In genomic region chr16:32176896-32177686, GRCm38 (mm10) we compare ENCODE assay signal across 9 mouse cellular contexts. TPM values are rescaled to one million over a fixed set of nuclear protein-coding genes. Genes with fewer than 3 reads are reported as not detected.
A peak's percentile ranks its signal among the peaks of the same experiment; 100 is the strongest.
DNase-seq lines count a peak whose midpoint lies in the region.
"Had no signal": no experiment of that assay in that cellular context is flagged by ENCODE, and none has a peak within 500 bp of the region (broad histone marks: within the 10 kb centered on the region; RNA-seq: fewer than 3 reads in every experiment).

No protein-coding gene starts in this region.

- DNase-seq in adrenal gland, postnatal 10 days = peak; percentile 15
- no peak for DNase-seq in adrenal gland, adult 18-20 months (ENCODE audit: low spot score in 2 of 2)
- DNase-seq in CD8-positive naive resting alpha-beta T cell, adult 2 months (ENCODE audit: low read depth in 2 of 2, low spot score in 2 of 2) = peak; percentile 35 to 44
- peak; percentile 38 for DNase-seq in heart, adult 8-10 months (ENCODE audit: low spot score)
- DNase-seq in liver = peak; percentile 62
- peak; percentile 52 to 59 for DNase-seq in natural killer cell, adult 2 months (ENCODE audit: low spot score in 2 of 2)
- no peak for DNase-seq in left cerebral cortex, adult 18-20 months (ENCODE audit: low spot score in 2 of 2)
- no peak for DNase-seq in embryo, embryonic 10 days (ENCODE audit: low spot score)

RNA-seq across cellular contexts. Expression of gene Bex6, which starts 2.5 kb away (rescaled TPM):
- not detected for total RNA-seq in adrenal gland, postnatal 10 days (2021)
- total RNA-seq in adrenal gland, adult 18-20 months (2021) = not detected
- not detected for total RNA-seq in heart, adult 8-10 months (2022)
- not detected for total RNA-seq in left cerebral cortex, adult 18-20 months (2021)
- total RNA-seq: left cerebral cortex, postnatal 25 days had no signal

RNA-seq across cellular contexts. Expression of gene Nrros, which starts 11.7 kb away (rescaled TPM):
- 10 to 100 TPM; 11.0 to 16.4 TPM for total RNA-seq in adrenal gland, postnatal 10 days (2021)
- total RNA-seq in adrenal gland, adult 18-20 months (2021) = 1 to 10 TPM; 4.6 to 7.4 TPM
- total RNA-seq in heart, adult 8-10 months (2022) = 1 to 10 TPM; 3.5 to 4.6 (median 3.5) TPM
- total RNA-seq in left cerebral cortex, adult 18-20 months (2021) = 1 to 10 TPM; 6.8 to 8.5 TPM

Comparison
In these comparisons a context has a peak if more than half of its experiments do, and no peak if none do; other contexts are left out.
1. DNase-seq: peak in adrenal gland, postnatal 10 days (single experiment), CD8-positive naive resting alpha-beta T cell, adult 2 months (2 of 2), heart, adult 8-10 months (single experiment), liver (single experiment) and natural killer cell, adult 2 months (2 of 2); none in adrenal gland, adult 18-20 months (0 of 2), left cerebral cortex, adult 18-20 months (0 of 2) and embryo, embryonic 10 days (single experiment).